Mouse (Mus musculus): ENCODE data around the gene Gm14419. TPM values are rescaled to one million over a fixed set of nuclear protein-coding genes. Genes with fewer than 3 reads are reported as not detected.
"Not testable (repeated sequence)": the region's sequence is repeated elsewhere in the genome, so short reads cannot be mapped to it uniquely, and the experiment has no call there.

The Gm14419 gene
- 5.0 TPM in 1 of 2 replicates, not detected in the other for polyA plus RNA-seq (2011; ENCODE audit: insufficient read depth, insufficient read length, low replicate concordance, missing spikeins)

- not testable (repeated sequence) for H3K4me1 ChIP-seq (ENCODE audit: control insufficient read depth, insufficient read depth, low read length); H3K27ac ChIP-seq (ENCODE audit: control insufficient read depth, insufficient read depth, low read depth, low read length, poor library complexity); H3K4me3 ChIP-seq (replicated peaks; ENCODE audit: control insufficient read depth, low read depth, low read length)
- WGBS, result no CpG with 5 or more reads among the region's 6 CpGs
Observed at GRCm38 (mm10) chr2:177000656-177001055, at the start of gene Gm14419. Gm14419 (plus strand) TSS chr2:177000956.

Other genes starting within 250 kb of the Gm14419 start
- gene Gm14295, start 202.3 kb upstream of the Gm14419 start, polyA plus RNA-seq (2011; ENCODE audit: insufficient read depth, insufficient read length, low replicate concordance, missing spikeins), result 2.3 TPM in 1 of 2 replicates, not detected in the other
- not detected in 2 replicates for gene Gm14408, start 169.8 kb upstream of the Gm14419 start, polyA plus RNA-seq (2011; ENCODE audit: insufficient read depth, insufficient read length, low replicate concordance, missing spikeins)
- 0.90 TPM in 1 of 2 replicates, not detected in the other for gene Gm14296, start 73.1 kb upstream of the Gm14419 start, polyA plus RNA-seq (2011; ENCODE audit: insufficient read depth, insufficient read length, low replicate concordance, missing spikeins)
- gene Gm14401, start 73.4 kb downstream of the Gm14419 start, polyA plus RNA-seq (2011; ENCODE audit: insufficient read depth, insufficient read length, low replicate concordance, missing spikeins), result not detected in 2 replicates
- gene Gm14410, start 205.5 kb downstream of the Gm14419 start, polyA plus RNA-seq (2011; ENCODE audit: insufficient read depth, insufficient read length, low replicate concordance, missing spikeins), result 1.9 and 4.1 TPM in 2 replicates